Mouse (Mus musculus): ENCODE data around the gene Osbpl3. TPM values are rescaled to one million over a fixed set of nuclear protein-coding genes. Genes with fewer than 3 reads are reported as not detected.
A peak's percentile ranks its signal among the peaks of the same experiment; 100 is the strongest.

Osbpl3 gene
- polyA plus RNA-seq, 1 experiment from 2014 or later = 6.4 TPM

DNA sequence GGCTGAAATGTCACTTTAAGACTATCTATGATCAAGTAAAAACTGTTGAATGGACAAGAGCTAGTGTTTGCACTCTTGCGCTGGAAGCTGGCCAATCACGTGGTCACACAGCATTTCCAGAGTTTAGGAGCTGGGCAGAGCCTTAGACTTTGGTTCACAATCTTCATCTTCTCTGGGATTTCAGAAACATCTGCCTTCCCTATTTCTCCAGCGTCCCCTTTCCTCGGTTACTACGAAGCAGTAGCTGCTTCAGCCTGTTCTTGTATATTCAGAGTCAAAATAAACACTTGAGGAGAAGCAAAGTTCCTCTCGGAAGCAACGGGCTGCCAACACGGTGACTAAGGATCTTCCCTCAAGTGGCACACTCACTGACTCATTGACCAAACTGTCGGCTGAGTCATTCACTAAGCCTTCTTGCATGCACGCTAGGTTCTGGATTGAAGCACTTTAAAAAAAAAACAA is 201.2 kb downstream of the Osbpl3 start:
- Histone ChIP-seq H3K27ac (ENCODE audit: low read length) (no peak overlapping the region), H3K4me3 (ENCODE audit: low read length) (0 out of 2 replicates have a peak overlapping the region, but pooled peaks have one; percentile 11), H3K36me3 (ENCODE audit: control insufficient read depth, insufficient read depth, low read length) (no peaks in the 10 kb centered on the region), H3K9me3 (ENCODE audit: control insufficient read depth, low read length) (no peaks in the 10 kb centered on the region), H3K4me2 (ENCODE audit: low read depth, low read length) (peak overlapping the region; percentile 39), H3K27me3 (ENCODE audit: control insufficient read depth, insufficient read depth, low read depth, low read length) (no peaks in the 10 kb centered on the region), H3K4me1 (replicated peaks; ENCODE audit: control insufficient read depth, insufficient read depth, low read length) (peaks cover 7% of the 10 kb centered on the region; the same call in 1 of the 2 replicates), H3K9ac (ENCODE audit: low read length) (peak overlapping the region; percentile 27; the same call in 1 of the 2 replicates)
- ATAC-seq (ENCODE audit: low read depth) = peak; percentile 76
- 5% methylated on average over 10 of the region's 10 CpGs for WGBS

GRCm38 (mm10) chr6:50252690-50253089 is 203.3 kb downstream of the Osbpl3 start:
- no peaks in the 10 kb centered on the region for H3K27me3 ChIP-seq (ENCODE audit: control insufficient read depth, insufficient read depth, low read depth, low read length)
- no peak overlapping the region for H3K4me2 ChIP-seq (ENCODE audit: low read depth, low read length)
- no peaks in the 10 kb centered on the region for H3K9me3 ChIP-seq (ENCODE audit: control insufficient read depth, low read length)
- H3K27ac ChIP-seq (ENCODE audit: low read length) = no peak overlapping the region
- peak; percentile 52 for ATAC-seq (ENCODE audit: low read depth)
- H3K36me3 ChIP-seq (ENCODE audit: control insufficient read depth, insufficient read depth, low read length) = no peaks in the 10 kb centered on the region
- 39% methylated on average over 5 of the region's 5 CpGs for WGBS
- peaks cover 7% of the 10 kb centered on the region; the same call in 1 of the 2 replicates for H3K4me1 ChIP-seq (replicated peaks; ENCODE audit: control insufficient read depth, insufficient read depth, low read length)
- no peak overlapping the region for H3K4me3 ChIP-seq (ENCODE audit: low read length)
- no peak overlapping the region for H3K9ac ChIP-seq (ENCODE audit: low read length)

DNA sequence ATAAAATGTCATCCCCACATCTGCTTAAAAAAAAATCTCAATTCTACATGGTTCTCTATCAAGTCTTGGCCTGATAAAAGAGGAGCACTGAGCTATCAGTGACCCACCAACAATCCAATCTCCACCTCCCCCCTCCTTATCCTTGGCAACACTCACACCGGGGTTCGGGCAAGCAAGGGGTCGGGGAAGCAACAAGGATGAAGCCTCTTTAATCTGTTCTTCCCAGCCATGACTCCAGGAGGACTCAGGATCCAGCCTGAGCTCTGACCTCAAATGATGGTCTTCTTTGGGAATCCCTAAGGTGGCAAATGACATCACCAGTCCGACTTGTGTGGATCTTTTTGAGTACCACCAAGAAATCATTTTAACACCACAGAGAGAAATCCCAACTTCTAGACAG is 208.2 kb downstream of the Osbpl3 start:
- H3K4me2 ChIP-seq (ENCODE audit: low read depth, low read length) = no peak overlapping the region
- no peak for ATAC-seq (ENCODE audit: low read depth)
- 78% methylated on average over 4 of the region's 4 CpGs for WGBS
- H3K27ac ChIP-seq (ENCODE audit: low read length) = no peak overlapping the region
- no peaks in the 10 kb centered on the region for H3K27me3 ChIP-seq (ENCODE audit: control insufficient read depth, insufficient read depth, low read depth, low read length)
- no peak overlapping the region for H3K4me3 ChIP-seq (ENCODE audit: low read length)
- no peak overlapping the region for H3K9ac ChIP-seq (ENCODE audit: low read length)
- peaks cover 3% of the 10 kb centered on the region; the same call in 1 of the 2 replicates for H3K4me1 ChIP-seq (replicated peaks; ENCODE audit: control insufficient read depth, insufficient read depth, low read length)
- no peaks in the 10 kb centered on the region for H3K9me3 ChIP-seq (ENCODE audit: control insufficient read depth, low read length)
- H3K36me3 ChIP-seq (ENCODE audit: control insufficient read depth, insufficient read depth, low read length) = no peaks in the 10 kb centered on the region

DNA sequence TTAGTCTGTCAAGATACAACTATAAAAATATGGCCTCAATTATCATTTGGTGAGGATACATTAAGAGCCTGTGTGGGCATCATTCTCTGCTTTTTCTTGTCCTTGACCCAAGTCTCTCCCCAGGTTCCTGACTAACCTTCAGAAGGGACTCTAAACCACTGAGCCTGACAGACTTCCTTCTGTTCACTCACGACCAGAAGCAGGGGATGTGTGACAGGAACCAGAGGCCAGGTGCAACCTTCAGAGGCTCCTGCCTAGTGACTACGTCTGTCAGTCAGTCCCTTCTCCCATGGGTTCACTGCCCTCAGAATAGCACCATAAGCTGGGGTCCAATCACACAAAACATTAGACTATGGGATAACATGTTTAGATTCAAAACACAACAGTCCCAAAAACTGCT is 208.6 kb downstream of the Osbpl3 start:
- no peak overlapping the region for H3K4me3 ChIP-seq (ENCODE audit: low read length)
- no peak overlapping the region for H3K9ac ChIP-seq (ENCODE audit: low read length)
- no peaks in the 10 kb centered on the region for H3K36me3 ChIP-seq (ENCODE audit: control insufficient read depth, insufficient read depth, low read length)
- no peaks in the 10 kb centered on the region for H3K27me3 ChIP-seq (ENCODE audit: control insufficient read depth, insufficient read depth, low read depth, low read length)
- no peak for ATAC-seq (ENCODE audit: low read depth)
- WGBS = 61% methylated on average over 2 of the region's 2 CpGs
- no peak overlapping the region for H3K27ac ChIP-seq (ENCODE audit: low read length)
- H3K4me1 ChIP-seq (replicated peaks; ENCODE audit: control insufficient read depth, insufficient read depth, low read length) = peaks cover under 1% of the 10 kb centered on the region; the same call in 1 of the 2 replicates
- H3K4me2 ChIP-seq (ENCODE audit: low read depth, low read length) = no peak overlapping the region
- no peaks in the 10 kb centered on the region for H3K9me3 ChIP-seq (ENCODE audit: control insufficient read depth, low read length)

GRCm38 (mm10) chr6:50244967-50245366 is 211.0 kb downstream of the Osbpl3 start:
- no peaks in the 10 kb centered on the region for H3K27me3 ChIP-seq (ENCODE audit: control insufficient read depth, insufficient read depth, low read depth, low read length)
- H3K9ac ChIP-seq (ENCODE audit: low read length) = no peak overlapping the region
- no peak overlapping the region for H3K4me2 ChIP-seq (ENCODE audit: low read depth, low read length)
- H3K27ac ChIP-seq (ENCODE audit: low read length) = no peak overlapping the region
- H3K9me3 ChIP-seq (ENCODE audit: control insufficient read depth, low read length) = no peaks in the 10 kb centered on the region
- no peaks in the 10 kb centered on the region for H3K36me3 ChIP-seq (ENCODE audit: control insufficient read depth, insufficient read depth, low read length)
- H3K4me1 ChIP-seq (replicated peaks; ENCODE audit: control insufficient read depth, insufficient read depth, low read length) = no peaks in the 10 kb centered on the region
- ATAC-seq (ENCODE audit: low read depth) = no peak
- H3K4me3 ChIP-seq (ENCODE audit: low read length) = no peak overlapping the region
- WGBS = 72% methylated on average over 4 of the region's 4 CpGs

GRCm38 (mm10) chr6:50244126-50244525 is 211.9 kb downstream of the Osbpl3 start:
- no peak for ATAC-seq (ENCODE audit: low read depth)
- 63% methylated on average over 4 of the region's 4 CpGs for WGBS
- Histone ChIP-seq H3K36me3 (ENCODE audit: control insufficient read depth, insufficient read depth, low read length) (no peaks in the 10 kb centered on the region), H3K4me2 (ENCODE audit: low read depth, low read length) (no peak overlapping the region), H3K4me1 (replicated peaks; ENCODE audit: control insufficient read depth, insufficient read depth, low read length) (no peaks in the 10 kb centered on the region), H3K9ac (ENCODE audit: low read length) (no peak overlapping the region), H3K4me3 (ENCODE audit: low read length) (no peak overlapping the region), H3K27ac (ENCODE audit: low read length) (no peak overlapping the region), H3K9me3 (ENCODE audit: control insufficient read depth, low read length) (no peaks in the 10 kb centered on the region), H3K27me3 (ENCODE audit: control insufficient read depth, insufficient read depth, low read depth, low read length) (no peaks in the 10 kb centered on the region)

Other genes starting within 250 kb of the Osbpl3 start
- gene Gsdme, start 192.3 kb downstream of the Osbpl3 start, polyA plus RNA-seq (2015; fragmentation: Nextera tagmentation; extraction: Ambion mirVana) = 31.7 and 32.0 TPM in 2 replicates
- gene Cycs, start 110.3 kb upstream of the Osbpl3 start, polyA plus RNA-seq (2015; fragmentation: Nextera tagmentation; extraction: Ambion mirVana) = 50.9 and 53.7 TPM in 2 replicates
- 0.40 and 0.64 TPM in 2 replicates for gene 4921507P07Rik, start 140.4 kb upstream of the Osbpl3 start, polyA plus RNA-seq (2015; fragmentation: Nextera tagmentation; extraction: Ambion mirVana)
- not detected in 2 replicates for gene Npvf, start 198.2 kb upstream of the Osbpl3 start, polyA plus RNA-seq (2015; fragmentation: Nextera tagmentation; extraction: Ambion mirVana)